Mouse (Mus musculus) gastrocnemius, adult 18-20 months (tissue): ENCODE measurements around the gene Stmn1. TPM values are rescaled to one million over a fixed set of nuclear protein-coding genes. Genes with fewer than 3 reads are reported as not detected.
"Not testable (repeated sequence)": the region's sequence is repeated elsewhere in the genome, so short reads cannot be mapped to it uniquely, and the experiment has no call there.

ENCODE experiments used
- DNase-seq: peaks from one replicate; pipeline ENCODE4 v3.0.0; 2021; ENCODE audit warnings: low spot score
- total RNA-seq, 2 experiments: library from RNA; stranded (reverse); gene quantifications; 2 replicates each; pipeline ENCODE4 v1.2.3; 2021

Gene Stmn1
- total RNA-seq, 2 experiments from 2014 or later = 2.5 to 3.5 TPM

DNA sequence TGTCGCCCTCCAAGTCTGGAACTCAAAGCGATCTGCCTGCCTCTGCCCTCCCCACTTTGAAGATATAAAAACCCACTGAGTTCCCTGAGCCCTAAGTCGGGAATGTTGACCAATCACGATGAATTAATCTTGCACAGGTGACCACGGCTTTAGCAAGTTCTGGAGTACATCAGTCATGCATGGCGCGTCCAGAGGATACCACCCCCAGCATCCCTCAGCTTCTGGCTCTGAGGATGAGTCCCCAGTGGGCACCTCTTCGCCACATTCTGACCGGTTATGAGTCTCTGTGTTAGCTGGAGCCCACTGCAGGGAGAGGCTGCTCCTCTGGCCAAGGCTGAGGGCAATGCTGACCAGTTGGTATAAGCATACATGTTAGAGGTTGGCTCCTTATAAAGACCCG is 16.1 kb downstream of the Stmn1 start:
- no peak for DNase-seq

DNA sequence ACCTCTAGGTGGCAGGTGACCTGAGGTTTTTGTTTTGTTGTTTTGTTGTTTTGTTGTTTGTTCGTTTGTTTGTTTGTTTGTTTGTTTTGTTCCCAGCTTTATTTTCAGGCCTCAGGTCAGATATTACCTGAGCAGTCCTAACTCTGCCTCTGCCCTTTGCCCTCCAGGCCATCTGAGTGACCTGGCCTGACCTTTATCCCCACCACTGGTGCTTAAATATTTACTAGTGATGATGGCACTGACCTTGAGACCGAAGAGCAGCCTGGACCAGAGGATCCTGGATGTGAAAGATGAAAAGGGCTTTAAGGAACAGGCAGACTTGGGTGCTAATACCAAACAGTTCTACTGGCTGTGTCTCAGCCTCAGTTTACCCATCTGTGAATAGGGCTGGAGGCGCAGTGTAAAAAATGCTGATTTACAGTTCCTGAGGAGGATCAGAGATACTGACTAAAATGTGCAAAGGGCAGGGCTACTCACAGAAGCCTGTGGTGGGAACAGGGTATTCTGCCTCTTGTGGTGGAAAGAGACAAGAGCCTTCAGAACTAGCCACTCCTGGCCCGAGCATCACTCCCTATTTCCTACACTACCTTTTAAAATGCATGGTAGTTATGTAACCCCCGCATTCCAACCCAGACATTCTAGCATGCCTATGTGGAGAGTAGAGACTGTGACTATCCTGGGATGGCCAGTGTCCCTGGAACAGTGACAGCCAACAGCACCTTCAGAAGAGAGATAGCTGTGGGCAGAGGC is 17.2 kb downstream of the Stmn1 start:
- no peak for DNase-seq

DNA sequence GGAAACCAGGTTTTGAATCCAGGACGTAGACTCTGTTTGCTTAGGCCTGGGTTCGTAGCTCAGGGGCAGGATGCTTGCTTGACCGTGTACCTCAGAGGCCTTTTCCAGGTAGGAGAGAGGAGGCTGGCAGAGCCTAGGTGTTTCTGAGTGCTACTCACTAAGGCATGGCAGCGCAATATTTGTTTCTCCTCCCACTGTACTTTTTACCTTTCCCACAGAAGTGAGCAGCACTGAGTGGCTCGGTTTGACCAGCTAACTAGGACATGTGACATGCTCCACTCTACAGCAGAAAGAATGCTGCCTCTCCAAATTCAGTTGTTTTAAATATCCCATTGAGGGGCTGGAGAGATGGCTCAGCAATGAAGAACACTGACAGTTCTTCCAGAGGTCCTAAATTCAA is 20.1 kb downstream of the Stmn1 start:
- DNase-seq = no peak

DNA sequence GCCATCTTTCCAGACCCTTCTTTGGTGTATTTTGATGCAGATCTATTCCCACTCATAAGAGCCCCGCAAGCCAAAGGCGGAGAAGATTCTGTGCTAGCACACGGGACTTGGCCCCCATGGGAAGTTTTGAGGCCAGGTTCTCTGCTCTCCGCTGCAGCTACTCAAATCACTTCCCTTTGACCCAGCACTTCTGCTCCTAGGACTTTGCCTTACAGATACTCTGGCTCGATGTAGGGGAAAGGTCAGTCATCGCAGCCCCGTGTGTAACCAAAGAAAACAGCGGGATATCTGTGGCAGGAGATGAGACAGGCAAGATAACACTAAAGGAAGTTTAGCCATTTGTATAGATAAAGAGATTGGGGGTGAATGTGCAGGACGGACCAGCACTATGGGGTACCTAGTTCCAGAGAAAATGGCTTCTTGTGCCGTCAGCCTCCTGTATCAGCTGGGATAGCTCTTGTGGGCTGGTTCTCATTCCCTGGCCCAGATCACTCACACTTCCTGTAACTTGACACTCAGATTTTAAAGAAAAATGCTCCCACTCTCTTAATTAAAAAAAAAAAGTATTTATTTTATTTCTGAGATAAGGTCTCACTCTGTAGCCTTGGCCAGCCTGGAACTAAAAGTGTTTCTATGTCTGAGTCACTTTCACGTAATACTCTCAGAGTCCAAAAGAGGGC is 22.0 kb downstream of the Stmn1 start:
- DNase-seq = no peak

DNA sequence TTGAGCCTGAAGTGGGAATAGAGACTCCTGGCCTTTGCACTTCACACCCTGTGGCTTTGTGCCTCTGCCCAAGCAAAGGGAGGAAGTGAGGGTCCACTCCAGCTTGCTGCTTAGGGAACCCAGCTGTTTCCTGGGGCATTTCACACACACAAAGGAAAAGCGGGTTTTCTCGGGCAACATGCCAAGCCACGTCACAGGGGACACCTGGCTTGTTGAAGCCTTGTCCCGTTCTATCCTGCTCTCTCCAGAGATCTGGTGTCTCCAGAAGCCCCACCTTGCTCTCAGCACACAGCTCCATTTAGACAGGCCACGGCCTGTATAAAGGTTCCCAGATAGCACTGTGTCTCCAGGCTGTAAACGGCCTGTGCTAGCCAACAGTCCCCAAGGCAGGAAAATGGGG is 23.6 kb downstream of the Stmn1 start:
- no peak for DNase-seq

DNA sequence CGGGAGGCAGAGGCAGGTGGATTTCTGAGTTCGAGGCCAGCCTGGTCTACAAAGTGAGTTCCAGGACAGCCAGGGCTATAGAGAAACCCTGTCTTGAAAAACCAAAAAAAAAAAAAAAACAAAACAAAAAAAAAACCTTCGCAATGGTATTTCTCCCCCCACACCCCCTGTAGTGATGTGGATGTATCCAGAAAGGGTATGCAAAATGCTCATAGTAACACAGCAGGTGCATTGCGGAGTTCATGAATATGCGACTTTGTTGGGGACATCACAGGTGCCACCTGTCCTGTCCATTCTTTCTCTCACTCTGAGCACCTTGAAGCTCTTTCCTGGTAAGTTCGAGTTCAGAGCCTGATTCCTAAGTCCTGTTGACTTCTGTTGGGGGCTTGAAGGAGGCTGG is 26.0 kb downstream of the Stmn1 start:
- not testable (repeated sequence) for DNase-seq

DNA sequence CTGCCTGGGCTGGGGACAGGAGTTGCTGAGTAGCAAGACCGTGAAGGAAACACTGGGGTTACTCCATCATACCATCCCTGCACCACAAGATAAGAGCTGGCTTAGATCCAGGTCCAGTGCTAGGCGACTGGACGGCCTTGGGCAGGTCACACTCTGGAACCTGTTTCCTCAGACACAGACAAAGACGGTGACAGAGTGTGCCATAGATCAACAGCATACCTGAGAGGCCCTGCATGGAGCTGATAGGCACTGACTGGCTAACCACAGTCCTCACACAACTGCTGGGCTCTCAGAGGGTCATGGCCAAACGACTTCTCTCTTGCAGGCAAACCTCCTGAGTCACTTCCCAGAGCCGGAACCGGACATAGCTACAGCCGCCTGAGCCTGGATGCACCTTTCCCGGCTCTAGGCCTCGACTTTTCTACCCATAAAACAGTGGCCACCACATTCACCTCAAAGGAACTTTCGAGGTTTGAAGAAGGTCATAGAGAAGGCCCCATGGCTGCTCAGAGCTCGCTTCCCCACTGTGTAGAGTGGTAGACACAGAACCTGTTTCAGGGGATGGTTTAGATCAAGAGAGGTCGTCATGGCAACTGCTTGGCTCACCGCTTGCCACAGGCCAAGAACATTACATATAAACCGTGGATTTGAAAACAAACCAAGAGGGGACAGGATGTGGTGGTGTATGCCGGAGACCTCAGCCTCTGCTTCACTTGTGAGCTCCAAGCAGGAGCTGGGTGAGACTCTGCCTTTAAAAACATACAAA is 26.8 kb downstream of the Stmn1 start:
- no peak for DNase-seq

DNA sequence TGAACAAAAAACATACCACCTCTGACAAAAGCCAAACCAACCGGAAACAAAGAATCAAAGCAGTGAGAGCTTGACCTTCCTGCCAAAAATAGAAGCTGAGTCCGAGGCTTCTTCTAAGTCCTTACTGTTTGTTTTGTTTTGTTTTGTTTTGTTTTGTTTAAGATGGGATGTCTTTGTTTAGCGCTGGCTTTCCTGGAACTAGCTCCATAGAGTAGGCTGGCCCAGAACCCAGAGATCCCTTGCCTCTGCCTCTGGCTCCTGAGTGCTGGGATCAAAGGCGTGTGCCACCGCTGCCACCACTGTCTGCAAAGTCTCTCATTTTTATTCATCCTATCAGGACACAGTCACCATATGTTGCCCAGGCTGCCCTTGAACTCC is 27.4 kb downstream of the Stmn1 start:
- DNase-seq = no peak

DNA sequence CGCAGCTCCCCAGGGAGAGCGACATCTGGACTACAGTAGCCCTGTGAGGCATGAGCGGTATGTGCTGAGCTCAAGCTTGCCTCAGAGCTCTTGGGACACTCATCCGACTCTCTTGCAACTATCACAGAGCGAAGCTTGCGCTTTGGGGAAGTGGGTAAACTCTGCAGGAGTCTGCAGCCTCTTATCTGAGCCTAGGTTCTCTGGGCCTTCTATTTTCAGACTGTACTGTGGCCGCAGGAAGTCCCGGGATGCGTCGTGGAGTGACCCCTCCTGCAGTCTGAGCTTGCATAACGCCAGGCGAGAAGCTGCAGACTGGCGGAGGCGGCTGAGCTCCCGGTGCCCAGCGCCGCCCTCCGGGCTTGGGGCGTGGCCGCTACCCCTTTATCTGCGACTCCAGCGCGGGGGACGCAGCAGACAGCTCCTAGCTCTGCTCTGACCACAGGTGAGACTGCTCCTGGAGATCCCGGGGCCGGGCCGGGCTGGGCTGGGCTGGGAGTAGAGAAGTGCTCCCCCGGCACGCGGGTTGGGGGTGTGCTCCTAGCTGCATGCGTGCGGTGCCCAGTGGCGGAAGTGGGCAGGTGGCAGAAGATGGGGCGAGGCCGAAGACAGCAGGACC is 28.6 kb downstream of the Stmn1 start, which contains the start of gene Paqr7:
TSS of gene Paqr7 (plus strand) at position 103 of the 616 bp plus-strand sequence.
- peak; percentile 66 for DNase-seq

DNA sequence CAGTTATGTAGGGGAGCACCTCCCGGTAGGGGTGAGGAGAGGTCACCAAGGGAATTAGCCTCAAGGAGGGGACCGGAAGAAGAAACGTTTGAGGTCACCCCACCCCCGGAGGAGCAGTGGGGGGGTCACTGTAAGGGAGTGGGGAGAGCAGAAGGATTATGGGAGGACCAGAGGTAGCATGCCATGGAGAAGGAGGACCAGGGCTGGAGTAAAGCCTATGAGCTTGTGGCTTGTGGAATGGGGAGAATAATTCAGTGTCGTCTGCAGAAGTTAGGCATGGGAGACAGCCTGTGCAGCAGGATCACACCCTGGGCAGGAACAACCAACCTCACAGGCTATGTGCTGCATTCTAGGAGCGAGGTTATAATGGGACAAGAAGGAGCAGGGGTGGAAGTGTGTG is 29.1 kb downstream of the Stmn1 start:
- no peak for DNase-seq

DNA sequence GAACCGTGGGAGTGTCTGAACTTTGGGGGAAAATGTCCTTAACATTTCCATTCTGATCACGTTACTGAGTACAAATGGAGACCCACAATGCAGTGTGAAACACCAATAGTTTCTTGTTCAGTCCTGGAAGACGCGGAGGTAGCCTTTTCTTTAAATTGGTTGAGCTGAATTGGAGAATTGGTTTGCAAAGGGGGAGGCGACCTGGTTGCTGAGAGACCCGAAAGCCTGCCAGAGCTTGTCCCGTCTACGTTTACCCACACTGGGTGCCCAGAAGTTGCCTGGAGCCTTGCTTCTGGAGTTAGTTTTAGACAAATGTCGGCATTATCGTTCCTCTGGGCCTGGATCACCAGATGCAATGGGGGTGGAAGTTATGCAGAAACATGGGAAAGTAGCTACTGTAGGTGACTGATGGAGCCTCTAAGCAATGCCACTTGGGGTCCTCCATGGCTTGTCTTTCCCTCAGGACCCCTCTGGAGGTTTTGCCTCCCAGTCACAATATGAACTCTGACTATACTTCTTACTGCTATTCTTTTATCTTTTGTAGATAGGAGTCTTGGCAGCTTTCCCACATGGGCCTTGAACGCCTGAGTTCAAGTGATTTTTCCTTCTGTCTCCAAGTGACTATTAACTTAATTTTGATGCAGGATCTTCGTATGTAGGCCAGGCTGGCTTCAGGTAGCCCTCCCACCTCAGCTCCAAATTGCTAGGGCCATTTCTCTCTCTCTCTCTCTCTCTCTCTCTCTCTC is 30.0 kb downstream of the Stmn1 start:
- no peak for DNase-seq

DNA sequence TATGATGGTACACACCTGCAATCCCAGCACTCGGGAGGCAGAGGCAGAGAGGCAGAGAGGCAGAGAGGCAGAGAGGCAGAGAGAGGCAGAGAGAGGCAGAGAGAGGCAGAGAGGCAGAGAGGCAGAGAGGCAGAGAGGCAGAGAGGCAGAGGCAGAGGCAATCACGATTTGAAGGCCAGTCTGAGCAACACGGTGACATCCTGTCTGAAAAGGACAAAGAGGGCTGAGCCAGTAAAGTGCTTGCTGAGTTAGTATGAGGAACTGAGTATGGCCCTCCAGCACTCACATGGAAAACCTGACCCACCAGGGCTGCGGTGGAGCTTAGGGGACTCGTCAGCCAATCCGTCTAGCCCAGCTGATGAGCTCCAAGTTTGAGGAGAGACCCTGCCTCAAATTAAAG is 30.9 kb downstream of the Stmn1 start:
- DNase-seq = not testable (repeated sequence)

DNA sequence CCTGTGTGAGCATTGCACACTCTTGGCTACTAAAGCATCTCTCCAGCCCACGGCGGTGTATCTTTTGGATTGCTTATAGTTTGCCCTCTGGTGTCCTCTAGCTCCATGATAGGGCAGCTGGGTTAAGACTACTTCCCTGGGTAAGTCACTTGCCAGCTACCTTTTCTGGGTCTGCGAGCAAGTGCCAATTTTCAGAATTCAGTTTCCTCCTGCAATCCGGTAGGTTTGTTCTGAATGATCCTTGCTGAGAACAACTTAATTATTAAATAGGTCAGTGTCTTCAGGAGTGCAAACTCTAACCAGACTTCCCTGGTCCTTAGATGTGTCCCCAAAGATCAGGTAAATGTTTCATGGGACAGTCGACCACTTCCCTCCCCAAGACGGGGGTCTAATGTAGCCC is 33.0 kb downstream of the Stmn1 start:
- DNase-seq = no peak

DNA sequence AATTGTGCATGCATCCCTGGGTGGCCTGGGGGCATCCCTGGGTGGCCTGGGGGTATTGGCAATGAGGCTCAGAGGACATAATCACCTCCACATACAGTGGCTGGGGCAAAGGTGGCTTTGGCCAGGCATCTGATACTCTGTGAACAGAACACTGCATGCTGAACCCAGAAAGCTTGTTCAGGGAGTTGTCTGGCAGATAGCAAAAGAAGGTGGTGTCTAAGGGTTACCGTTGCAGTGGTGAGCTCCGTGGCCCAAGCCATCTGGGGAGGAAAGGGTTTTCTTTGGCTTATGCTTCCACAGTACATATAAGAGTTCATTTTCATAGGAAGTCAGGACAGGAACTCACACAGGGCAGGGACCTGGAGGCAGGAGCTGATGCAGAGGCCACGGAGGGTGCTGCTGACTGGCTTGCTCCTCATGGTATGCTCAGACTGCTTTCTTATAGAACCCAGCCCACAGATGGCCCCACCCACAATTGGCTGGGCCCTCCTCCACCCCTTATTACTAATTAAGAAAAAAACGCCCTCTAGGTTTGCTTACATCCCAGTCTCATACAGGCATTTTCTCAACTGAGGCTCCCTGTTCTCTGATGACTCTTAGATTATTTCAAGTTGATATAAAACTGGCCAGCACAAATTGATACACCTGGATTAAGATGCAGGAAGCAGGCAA is 35.7 kb downstream of the Stmn1 start:
- no peak for DNase-seq

DNA sequence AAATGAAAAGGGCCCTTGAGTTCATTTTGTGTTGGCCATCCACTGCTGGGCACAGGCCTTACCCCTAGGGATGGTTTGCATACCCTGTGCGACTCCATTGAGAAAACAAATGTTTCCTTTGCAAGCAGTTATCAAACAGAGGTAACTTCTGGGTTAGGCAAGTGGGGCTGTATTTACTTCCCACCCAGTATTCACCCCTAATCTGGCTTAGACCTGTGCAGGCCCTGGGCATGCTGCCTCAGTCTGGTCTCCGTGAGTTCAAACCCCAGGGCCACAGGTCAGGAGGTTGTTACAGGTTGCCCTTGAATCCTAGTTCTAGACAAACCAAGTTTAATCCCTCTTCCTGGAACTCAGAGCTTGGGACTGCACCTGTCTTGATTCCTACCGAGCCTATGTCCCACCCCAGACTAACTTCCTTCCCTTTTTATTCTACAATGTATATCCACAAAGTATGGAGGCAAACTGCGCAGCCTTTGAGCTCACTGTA is 37.2 kb downstream of the Stmn1 start:
- DNase-seq = no peak

DNA sequence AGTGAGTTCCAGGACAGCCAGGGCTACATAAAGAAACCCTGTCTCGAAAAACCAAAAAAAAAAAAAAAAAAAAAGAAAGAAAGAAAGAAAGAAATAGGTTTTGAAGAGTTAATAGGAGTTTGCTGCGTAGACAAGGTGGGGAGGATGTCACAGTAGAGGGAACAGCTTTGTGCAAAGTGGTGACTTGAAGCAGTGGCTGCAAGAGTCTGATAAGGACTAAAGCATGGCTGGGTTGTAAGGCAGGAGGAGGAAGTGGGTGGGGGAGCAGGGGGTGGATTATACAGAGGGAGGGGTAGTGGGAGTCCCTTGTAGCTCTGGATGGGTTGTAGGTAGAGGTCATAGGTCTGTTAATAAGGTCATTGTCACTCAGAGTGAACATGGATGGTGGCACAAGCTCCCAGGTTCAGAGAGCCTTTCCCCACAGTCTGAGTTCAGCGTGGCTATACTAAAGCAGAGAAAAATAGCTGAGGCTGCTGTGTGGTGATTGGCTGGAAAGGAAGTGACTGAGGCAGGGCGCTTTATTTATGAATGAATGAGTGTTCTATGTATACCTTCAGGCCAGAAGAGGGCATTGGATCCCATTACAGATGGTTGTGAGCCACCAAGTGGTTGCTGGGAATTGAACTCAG is 38.0 kb downstream of the Stmn1 start:
- DNase-seq = no peak

DNA sequence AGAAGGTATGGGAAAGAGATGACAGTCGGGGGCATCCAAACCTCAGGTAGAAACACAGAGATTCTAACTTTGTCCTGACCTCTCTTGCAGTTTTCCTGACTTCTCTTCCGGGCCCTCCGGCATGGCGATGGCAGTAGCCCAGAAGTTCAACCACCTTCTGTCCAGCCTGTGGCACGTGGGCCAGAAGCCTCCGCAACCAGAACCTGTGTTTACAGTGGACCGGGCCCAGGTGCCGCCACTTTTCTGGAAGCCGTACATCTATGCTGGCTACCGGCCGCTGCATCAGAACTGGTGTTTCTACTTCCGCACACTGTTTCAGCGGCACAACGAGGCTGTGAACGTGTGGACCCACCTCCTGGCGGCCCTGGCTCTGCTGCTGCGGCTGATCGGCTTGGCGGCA is 38.6 kb downstream of the Stmn1 start:
- no peak for DNase-seq

DNA sequence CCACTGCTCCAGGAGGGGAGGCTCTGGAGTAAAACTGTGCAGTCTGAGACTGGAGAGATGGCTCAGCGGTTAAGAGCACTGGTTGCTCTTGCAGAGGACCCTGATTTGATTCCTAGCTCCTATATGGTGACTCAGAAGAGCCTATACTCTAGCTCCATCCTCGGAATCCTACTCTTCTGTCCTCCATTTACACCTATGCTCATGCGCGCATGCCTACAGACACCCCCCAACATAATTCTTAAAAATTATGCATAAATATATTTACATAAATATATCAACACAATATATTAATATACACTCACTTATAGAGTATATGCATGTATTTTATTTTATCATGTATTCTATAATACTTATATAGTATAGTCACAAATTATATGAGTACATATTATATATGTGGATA is 42.3 kb downstream of the Stmn1 start:
- DNase-seq = no peak

DNA sequence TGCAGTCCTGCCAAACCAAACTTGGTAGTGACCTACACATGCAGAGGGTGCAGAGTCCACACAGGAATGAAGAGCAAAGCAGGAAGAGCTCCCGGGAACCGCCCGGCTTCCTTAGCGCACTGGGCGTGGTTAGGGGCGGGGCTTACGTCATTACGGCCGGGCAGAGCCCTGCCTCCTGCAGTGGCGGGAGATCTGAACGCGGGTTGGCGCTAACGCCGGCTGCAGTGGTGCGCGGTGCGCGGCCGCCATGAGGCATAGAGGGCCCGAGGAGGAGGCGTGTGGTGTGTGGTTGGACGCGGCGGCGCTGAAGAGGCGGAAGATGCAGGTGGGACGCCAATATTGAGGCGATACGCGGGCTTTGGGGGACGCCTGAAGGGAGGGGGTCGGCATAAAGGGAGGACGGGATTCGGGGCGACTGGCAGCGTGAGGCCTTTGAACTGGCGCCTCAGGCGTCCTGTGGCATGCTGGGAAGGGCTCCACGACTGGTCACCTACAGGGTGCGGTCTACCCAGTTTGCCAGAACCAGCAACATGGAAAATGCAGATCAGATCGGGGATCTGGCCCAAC is 42.8 kb downstream of the Stmn1 start, which contains the start of gene Aunip:
TSS of gene Aunip (plus strand) at position 155 of the 567 bp plus-strand sequence.
- peak; percentile 89 for DNase-seq

DNA sequence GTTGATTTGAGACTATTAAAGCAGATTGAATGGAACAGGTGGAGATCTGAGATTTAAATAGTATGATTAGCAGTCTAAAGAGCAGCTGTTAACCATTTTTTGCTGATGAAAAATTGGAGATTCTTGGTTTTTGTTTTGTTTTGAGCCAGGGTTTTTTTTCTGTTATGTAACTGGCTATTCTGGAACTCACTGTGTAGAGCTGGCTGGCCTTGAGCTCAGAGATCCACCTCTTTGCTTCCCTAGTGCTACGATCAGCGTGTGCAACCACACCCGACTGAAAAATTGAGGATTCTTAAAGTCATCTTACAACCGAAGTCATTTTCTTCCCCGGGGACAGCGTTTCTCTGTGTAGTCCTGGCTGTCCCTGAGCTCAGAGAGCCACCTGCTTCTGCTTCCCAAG is 43.6 kb downstream of the Stmn1 start:
- no peak for DNase-seq
